Mouse (Mus musculus): Measurements from ENCODE around the gene Inpp5a. TPM values are rescaled to one million over a fixed set of nuclear protein-coding genes. Genes with fewer than 3 reads are reported as not detected.

Inpp5a gene
- polyA plus RNA-seq, 1 experiment from 2014 or later = 25.4 TPM

DNA sequence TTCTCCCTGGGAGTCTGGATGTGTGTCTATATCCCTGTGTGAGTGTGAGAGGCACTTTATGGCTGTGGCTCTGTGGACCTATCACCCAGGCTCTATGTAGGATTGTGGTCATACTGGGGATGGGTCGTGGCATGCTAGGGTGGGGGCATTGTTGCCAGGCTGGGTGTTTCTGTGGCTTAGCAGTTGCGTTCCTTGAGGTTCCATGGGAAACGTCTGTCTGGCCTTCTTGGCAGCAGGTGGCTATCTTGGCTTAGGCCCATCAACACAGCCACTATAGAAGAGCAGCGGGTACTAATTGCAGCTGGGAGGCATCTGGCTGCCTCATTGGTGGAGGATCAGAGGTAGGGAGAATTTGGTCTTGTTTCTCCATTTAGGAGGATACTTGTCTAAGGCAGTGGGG, 10.7 kb downstream of the Inpp5a start:
- Histone ChIP-seq H3K4me3 (ENCODE audit: low read depth, low read length) (no peak overlapping the region), H3K36me3 (ENCODE audit: control insufficient read depth, insufficient read depth, low read length) (no peaks in the 10 kb centered on the region), H3K9ac (ENCODE audit: low read length) (no peak overlapping the region), H3K4me1 (replicated peaks; ENCODE audit: control insufficient read depth, insufficient read depth) (peaks cover 22% of the 10 kb centered on the region), H3K27me3 (ENCODE audit: control insufficient read depth, insufficient read depth, low read length) (no peaks in the 10 kb centered on the region), H3K27ac (replicated peaks) (no peak overlapping the region), H3K4me2 (replicated peaks; ENCODE audit: low read depth) (no peak overlapping the region), H3K9me3 (ENCODE audit: control insufficient read depth, low read length) (no peaks in the 10 kb centered on the region)
- no peak for ATAC-seq (ENCODE audit: low FRiP score, low TSS enrichment)
- DNase-seq (ENCODE audit: low spot score) = no peak
- TF ChIP-seq EP300 (optimal IDR thresholded peaks at IDR 0.05) (no peak), CTCF (IDR thresholded peaks at IDR 0.05; ENCODE audit: low read depth) (no peak)
- 66% methylated on average over 4 of the region's 4 CpGs for WGBS

GRCm38 (mm10) chr7:139399977-139400685, 11.2 kb downstream of the Inpp5a start:
- Histone ChIP-seq H3K4me1 (replicated peaks; ENCODE audit: control insufficient read depth, insufficient read depth) (peaks cover 20% of the 10 kb centered on the region), H3K4me3 (ENCODE audit: low read depth, low read length) (no peak overlapping the region)
- 76% methylated on average over 11 of the region's 11 CpGs for WGBS

DNA sequence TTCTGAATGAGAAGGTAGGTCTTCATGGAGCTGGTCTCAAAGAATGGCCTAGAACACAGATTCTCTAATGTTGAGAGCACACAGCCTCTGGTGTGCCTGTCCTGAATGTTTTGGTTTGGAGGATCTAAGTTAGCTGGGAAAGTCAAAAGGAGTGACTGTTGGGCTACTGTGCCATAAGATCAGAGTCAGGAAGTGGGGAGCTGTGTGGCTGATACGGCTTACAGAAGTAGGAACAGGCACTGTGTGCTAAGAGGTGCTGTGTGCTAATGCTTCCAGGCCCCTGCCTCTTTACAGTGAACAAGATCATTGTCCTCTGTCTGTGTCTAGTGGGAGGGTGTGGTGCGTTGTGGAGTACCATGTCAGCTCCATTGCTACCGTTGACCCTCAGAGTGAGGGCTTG, 12.0 kb downstream of the Inpp5a start:
- Histone ChIP-seq H3K4me3 (ENCODE audit: low read depth, low read length) (no peak overlapping the region), H3K9me3 (ENCODE audit: control insufficient read depth, low read length) (no peaks in the 10 kb centered on the region), H3K36me3 (ENCODE audit: control insufficient read depth, insufficient read depth, low read length) (no peaks in the 10 kb centered on the region; the same call in 1 of the 2 replicates), H3K9ac (ENCODE audit: low read length) (no peak overlapping the region), H3K27me3 (ENCODE audit: control insufficient read depth, insufficient read depth, low read length) (no peaks in the 10 kb centered on the region), H3K27ac (replicated peaks) (no peak overlapping the region), H3K4me1 (replicated peaks; ENCODE audit: control insufficient read depth, insufficient read depth) (peaks cover 20% of the 10 kb centered on the region), H3K4me2 (replicated peaks; ENCODE audit: low read depth) (no peak overlapping the region)
- WGBS = 74% methylated on average over 3 of the region's 3 CpGs
- ATAC-seq (ENCODE audit: low FRiP score, low TSS enrichment) = no peak
- TF ChIP-seq CTCF (IDR thresholded peaks at IDR 0.05; ENCODE audit: low read depth) = no peak
- no peak for TF ChIP-seq EP300 (optimal IDR thresholded peaks at IDR 0.05)
- no peak for DNase-seq (ENCODE audit: low spot score)

More at GRCm38 (mm10) chr7:139399977-139400685, 11.2 kb downstream of the Inpp5a start:
- no peaks in the 10 kb centered on the region for H3K36me3 ChIP-seq (ENCODE audit: control insufficient read depth, insufficient read depth, low read length)
- H3K27me3 ChIP-seq (ENCODE audit: control insufficient read depth, insufficient read depth, low read length) = no peaks in the 10 kb centered on the region
- no peaks in the 10 kb centered on the region for H3K9me3 ChIP-seq (ENCODE audit: control insufficient read depth, low read length)
- ATAC-seq (ENCODE audit: low FRiP score, low TSS enrichment) = no peak
- no peak overlapping the region for H3K27ac ChIP-seq (replicated peaks)
- H3K4me2 ChIP-seq (replicated peaks; ENCODE audit: low read depth) = no peak overlapping the region
- no peak overlapping the region for H3K9ac ChIP-seq (ENCODE audit: low read length)
- no peak for DNase-seq (ENCODE audit: low spot score)
- TF ChIP-seq EP300 (optimal IDR thresholded peaks at IDR 0.05) (no peak), CTCF (IDR thresholded peaks at IDR 0.05; ENCODE audit: low read depth) (no peak)

DNA sequence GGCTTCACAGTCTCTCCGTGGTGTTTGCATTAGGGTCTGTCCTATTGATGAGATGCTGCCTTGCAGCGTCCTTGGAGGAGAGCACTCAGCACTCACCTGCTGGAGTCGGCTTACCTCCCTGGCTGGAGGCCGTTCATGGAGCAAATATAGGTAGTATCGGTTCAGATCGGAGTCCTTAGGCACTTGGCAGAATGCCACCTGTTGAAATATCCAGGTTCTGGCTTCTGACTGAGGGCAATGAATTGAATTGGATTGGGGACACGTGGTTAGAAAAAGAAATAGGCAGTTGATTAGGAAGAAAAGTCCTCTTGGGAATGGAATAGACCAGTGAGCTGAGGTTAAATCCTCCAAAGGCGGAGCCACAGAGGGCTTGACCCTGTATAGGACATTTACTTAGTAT, 12.9 kb downstream of the Inpp5a start:
- DNase-seq (ENCODE audit: low spot score) = peak; percentile 65
- Histone ChIP-seq H3K27me3 (ENCODE audit: control insufficient read depth, insufficient read depth, low read length) (no peaks in the 10 kb centered on the region), H3K4me3 (ENCODE audit: low read depth, low read length) (no peak overlapping the region), H3K9ac (ENCODE audit: low read length) (no peak overlapping the region), H3K4me2 (replicated peaks; ENCODE audit: low read depth) (no peak overlapping the region), H3K36me3 (ENCODE audit: control insufficient read depth, insufficient read depth, low read length) (no peaks in the 10 kb centered on the region; the same call in 1 of the 2 replicates), H3K27ac (replicated peaks) (no peak overlapping the region), H3K4me1 (replicated peaks; ENCODE audit: control insufficient read depth, insufficient read depth) (peaks cover 20% of the 10 kb centered on the region), H3K9me3 (ENCODE audit: control insufficient read depth, low read length) (no peaks in the 10 kb centered on the region)
- 67% methylated on average over 8 of the region's 8 CpGs for WGBS
- TF ChIP-seq EP300 (optimal IDR thresholded peaks at IDR 0.05) (no peak), CTCF (IDR thresholded peaks at IDR 0.05; ENCODE audit: low read depth) (no peak)
- no peak for ATAC-seq (ENCODE audit: low FRiP score, low TSS enrichment)

GRCm38 (mm10) chr7:139402721-139403120, 13.8 kb downstream of the Inpp5a start:
- no peak overlapping the region for H3K9ac ChIP-seq (ENCODE audit: low read length)
- no peaks in the 10 kb centered on the region for H3K9me3 ChIP-seq (ENCODE audit: control insufficient read depth, low read length)
- peaks cover 16% of the 10 kb centered on the region for H3K4me1 ChIP-seq (replicated peaks; ENCODE audit: control insufficient read depth, insufficient read depth)
- WGBS = 46% methylated on average over 4 of the region's 4 CpGs
- DNase-seq (ENCODE audit: low spot score) = no peak
- no peak overlapping the region for H3K4me2 ChIP-seq (replicated peaks; ENCODE audit: low read depth)
- TF ChIP-seq EP300 (optimal IDR thresholded peaks at IDR 0.05) (no peak), CTCF (IDR thresholded peaks at IDR 0.05; ENCODE audit: low read depth) (no peak)
- ATAC-seq (ENCODE audit: low FRiP score, low TSS enrichment) = no peak
- no peaks in the 10 kb centered on the region; the same call in 1 of the 2 replicates for H3K36me3 ChIP-seq (ENCODE audit: control insufficient read depth, insufficient read depth, low read length)
- H3K27ac ChIP-seq (replicated peaks) = no peak overlapping the region
- no peak overlapping the region for H3K4me3 ChIP-seq (ENCODE audit: low read depth, low read length)
- no peaks in the 10 kb centered on the region for H3K27me3 ChIP-seq (ENCODE audit: control insufficient read depth, insufficient read depth, low read length)

GRCm38 (mm10) chr7:139406581-139406980, 17.7 kb downstream of the Inpp5a start:
- Histone ChIP-seq H3K4me1 (replicated peaks; ENCODE audit: control insufficient read depth, insufficient read depth) (peaks cover 7% of the 10 kb centered on the region), H3K9me3 (ENCODE audit: control insufficient read depth, low read length) (no peaks in the 10 kb centered on the region), H3K4me3 (ENCODE audit: low read depth, low read length) (no peak overlapping the region), H3K27ac (replicated peaks) (no peak overlapping the region), H3K9ac (ENCODE audit: low read length) (no peak overlapping the region), H3K4me2 (replicated peaks; ENCODE audit: low read depth) (no peak overlapping the region), H3K36me3 (ENCODE audit: control insufficient read depth, insufficient read depth, low read length) (no peaks in the 10 kb centered on the region; the same call in 1 of the 2 replicates), H3K27me3 (ENCODE audit: control insufficient read depth, insufficient read depth, low read length) (no peaks in the 10 kb centered on the region)
- WGBS = 83% methylated on average over 2 of the region's 2 CpGs
- no peak for DNase-seq (ENCODE audit: low spot score)
- TF ChIP-seq EP300 (optimal IDR thresholded peaks at IDR 0.05) (no peak), CTCF (IDR thresholded peaks at IDR 0.05; ENCODE audit: low read depth) (no peak)
- ATAC-seq (ENCODE audit: low FRiP score, low TSS enrichment) = no peak
